Mouse (Mus musculus): Measurements from ENCODE around the gene Nmu. TPM values are rescaled to one million over a fixed set of nuclear protein-coding genes. Genes with fewer than 3 reads are reported as not detected.

Nmu gene
- total and polyA plus RNA-seq, 3 experiments = not detected

GRCm38 (mm10) chr5:76388474-76388873, 24.9 kb upstream of the Nmu start:
- no peak for DNase-seq (ENCODE audit: low read depth, low spot score)
- no peak overlapping the region for H3K9ac ChIP-seq (ENCODE audit: control insufficient read depth, low read depth, low read length, poor library complexity, severe bottlenecking)

DNA sequence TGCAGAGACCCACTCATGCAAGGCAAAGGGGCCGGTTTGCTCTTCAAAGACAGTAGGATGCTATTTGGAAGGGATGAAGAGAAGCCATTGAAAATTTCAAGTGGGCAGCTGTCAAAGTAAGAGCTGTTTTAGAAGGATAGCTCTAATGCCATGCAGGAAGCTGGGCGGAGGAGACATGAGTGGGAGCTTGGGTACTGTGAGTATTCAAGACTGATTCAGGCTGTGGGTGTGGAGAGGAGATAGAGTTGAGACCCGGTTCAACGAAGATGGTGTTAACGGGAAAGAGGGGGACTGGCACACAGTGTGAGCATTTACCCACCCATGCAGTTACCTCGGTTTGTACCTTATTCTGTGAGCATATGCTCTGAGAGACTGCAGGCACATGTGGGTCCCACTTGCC, 20.1 kb upstream of the Nmu start:
- H3K27ac ChIP-seq (ENCODE audit: control insufficient read depth, low read depth, low read length) = no peak overlapping the region
- no peak overlapping the region for H3K4me3 ChIP-seq (ENCODE audit: control insufficient read depth in 1 of 2, insufficient read depth in 1 of 2, low read depth in 2 of 2, low read length in 2 of 2)
- DNase-seq (ENCODE audit: low read depth, low spot score) = no peak
- no peaks in the 10 kb centered on the region for H3K79me2 ChIP-seq (ENCODE audit: control insufficient read depth, insufficient read depth, low read length, poor library complexity)
- H3K9me3 ChIP-seq (replicated peaks; ENCODE audit: insufficient read depth, low read length) = no peaks in the 10 kb centered on the region
- H3K9ac ChIP-seq (ENCODE audit: control insufficient read depth, low read depth, low read length, poor library complexity, severe bottlenecking) = no peak overlapping the region
- no peaks in the 10 kb centered on the region for H3K36me3 ChIP-seq (ENCODE audit: control insufficient read depth in 1 of 2, insufficient read depth in 2 of 2, low read length in 2 of 2)
- peaks cover 12% of the 10 kb centered on the region in 2 experiments for H3K27me3 ChIP-seq (ENCODE audit: control insufficient read depth in 1 of 2, insufficient read depth in 2 of 2, low read length in 2 of 2)
- TF ChIP-seq EP300 (IDR thresholded peaks at IDR 0.05; ENCODE audit: low read depth in 1 of 2, low read length in 2 of 2) = no peak
- TF ChIP-seq MYB (IDR thresholded peaks at IDR 0.05; ENCODE audit: low read depth, low read length) = no peak
- no peak for TF ChIP-seq USF1 (IDR thresholded peaks at IDR 0.05; ENCODE audit: low read depth, low read length)
- no peak for TF ChIP-seq GATA1 (IDR thresholded peaks at IDR 0.05; ENCODE audit: low read depth, low read length)
- no peak for TF ChIP-seq ELF1 (IDR thresholded peaks at IDR 0.05; ENCODE audit: low read depth, low read length)
- no peak for TF ChIP-seq TBP (IDR thresholded peaks at IDR 0.05; ENCODE audit: low read depth, low read length)
- TF ChIP-seq MYC (IDR thresholded peaks at IDR 0.05; ENCODE audit: low read depth, low read length) = no peak
- no peak for TF ChIP-seq RAD21 (IDR thresholded peaks at IDR 0.05; ENCODE audit: low read depth, low read length)
- TF ChIP-seq ZKSCAN1 (IDR thresholded peaks at IDR 0.05; ENCODE audit: low read depth, low read length) = no peak
- no peak for TF ChIP-seq JUND (IDR thresholded peaks at IDR 0.05; ENCODE audit: low read depth, low read length)
- no peak for TF ChIP-seq POLR2AphosphoS2 (IDR thresholded peaks at IDR 0.05; ENCODE audit: low read length)
- TF ChIP-seq BHLHE40 (IDR thresholded peaks at IDR 0.05; ENCODE audit: borderline replicate concordance, low read depth, low read length) = no peak
- H3K4me1 ChIP-seq (ENCODE audit: control insufficient read depth in 1 of 2, insufficient read depth in 2 of 2, low read length in 2 of 2) = no peaks in the 10 kb centered on the region

More at GRCm38 (mm10) chr5:76388474-76388873, 24.9 kb upstream of the Nmu start:
- H3K36me3 ChIP-seq (ENCODE audit: control insufficient read depth in 1 of 2, insufficient read depth in 2 of 2, low read length in 2 of 2) = no peaks in the 10 kb centered on the region
- H3K27ac ChIP-seq (ENCODE audit: control insufficient read depth, low read depth, low read length) = no peak overlapping the region
- H3K4me1 ChIP-seq (ENCODE audit: control insufficient read depth in 1 of 2, insufficient read depth in 2 of 2, low read length in 2 of 2) = no peaks in the 10 kb centered on the region
- H3K79me2 ChIP-seq (ENCODE audit: control insufficient read depth, insufficient read depth, low read length, poor library complexity) = no peaks in the 10 kb centered on the region
- peaks cover 8 to 22% of the 10 kb centered on the region in 2 experiments for H3K27me3 ChIP-seq (ENCODE audit: control insufficient read depth in 1 of 2, insufficient read depth in 2 of 2, low read length in 2 of 2)
- TF ChIP-seq GABPA (IDR thresholded peaks at IDR 0.05; ENCODE audit: low read depth, low read length) (no peak), E2F4 (IDR thresholded peaks at IDR 0.05; ENCODE audit: borderline replicate concordance, low read depth, low read length) (no peak), ZC3H11A (IDR thresholded peaks at IDR 0.05; ENCODE audit: low read depth, low read length) (no peak), ETS1 (IDR thresholded peaks at IDR 0.05; ENCODE audit: low read depth, low read length) (no peak), TCF12 (IDR thresholded peaks at IDR 0.05; ENCODE audit: low read depth, low read length) (no peak), NELFE (IDR thresholded peaks at IDR 0.05; ENCODE audit: low read depth, low read length) (no peak), ELF1 (IDR thresholded peaks at IDR 0.05; ENCODE audit: low read depth, low read length) (no peak), RCOR1 (IDR thresholded peaks at IDR 0.05; ENCODE audit: low read depth, low read length) (no peak), MYB (IDR thresholded peaks at IDR 0.05; ENCODE audit: low read depth, low read length) (no peak), USF1 (IDR thresholded peaks at IDR 0.05; ENCODE audit: low read depth, low read length) (no peak), BHLHE40 (IDR thresholded peaks at IDR 0.05; ENCODE audit: borderline replicate concordance, low read depth, low read length) (no peak), HCFC1 (IDR thresholded peaks at IDR 0.05; ENCODE audit: low read depth, low read length) (no peak)
- no peaks in the 10 kb centered on the region for H3K9me3 ChIP-seq (replicated peaks; ENCODE audit: insufficient read depth, low read length)
- no peak overlapping the region for H3K4me3 ChIP-seq (ENCODE audit: control insufficient read depth in 1 of 2, insufficient read depth in 1 of 2, low read depth in 2 of 2, low read length in 2 of 2)
